Mouse (Mus musculus): ENCODE data around the gene Ebf1.

Ebf1 gene

GRCm38 (mm10) chr11:44619131-44619886 lies 2.2 kb downstream of the Ebf1 start:
- DNase-seq (ENCODE audit: low spot score): no peak

GRCm38 (mm10) chr11:44619887-44620693 lies 3.0 kb downstream of the Ebf1 start:
- no peak for DNase-seq (ENCODE audit: low spot score)

- no peak for DNase-seq (ENCODE audit: low spot score)
These were observed 3.8 kb downstream of the Ebf1 start for GRCm38 (mm10) chr11:44620694-44621446.

GRCm38 (mm10) chr11:44621615-44622014 lies 4.5 kb downstream of the Ebf1 start:
- DNase-seq (ENCODE audit: low spot score): no peak

- DNase-seq (ENCODE audit: low spot score): no peak
These were observed 5.1 kb downstream of the Ebf1 start for GRCm38 (mm10) chr11:44622023-44622731.

- DNase-seq (ENCODE audit: low spot score): no peak
These were observed 7.4 kb downstream of the Ebf1 start for GRCm38 (mm10) chr11:44624564-44624963.

GRCm38 (mm10) chr11:44626065-44626464 lies 8.9 kb downstream of the Ebf1 start:
- DNase-seq (ENCODE audit: low spot score): no peak

- DNase-seq (ENCODE audit: low spot score): no peak
These were observed 11.3 kb downstream of the Ebf1 start for GRCm38 (mm10) chr11:44628412-44628811.

- no peak for DNase-seq (ENCODE audit: low spot score)
These were observed 15.2 kb downstream of the Ebf1 start for GRCm38 (mm10) chr11:44632064-44632968.

- no peak for DNase-seq (ENCODE audit: low spot score)
These were observed 16.0 kb downstream of the Ebf1 start for GRCm38 (mm10) chr11:44633001-44633693.

GRCm38 (mm10) chr11:44634552-44635193 lies 17.6 kb downstream of the Ebf1 start:
- DNase-seq (ENCODE audit: low spot score): no peak

GRCm38 (mm10) chr11:44636241-44636640 lies 19.1 kb downstream of the Ebf1 start:
- DNase-seq (ENCODE audit: low spot score): no peak

- no peak for DNase-seq (ENCODE audit: low spot score)
These were observed 21.2 kb downstream of the Ebf1 start for GRCm38 (mm10) chr11:44638193-44638754.

GRCm38 (mm10) chr11:44641496-44641895 lies 24.4 kb downstream of the Ebf1 start:
- no peak for DNase-seq (ENCODE audit: low spot score)

GRCm38 (mm10) chr11:44654340-44655019 lies 37.4 kb downstream of the Ebf1 start:
- no peak for DNase-seq (ENCODE audit: low spot score)

- no peak for DNase-seq (ENCODE audit: low spot score)
These were observed 38.4 kb downstream of the Ebf1 start for GRCm38 (mm10) chr11:44655468-44655867.

GRCm38 (mm10) chr11:44656916-44657315 lies 39.8 kb downstream of the Ebf1 start:
- DNase-seq (ENCODE audit: low spot score): no peak

- DNase-seq (ENCODE audit: low spot score): no peak
These were observed 40.8 kb downstream of the Ebf1 start for GRCm38 (mm10) chr11:44657833-44658395.

All from urinary bladder, postnatal 25 days (tissue).